Mouse (Mus musculus): Measurements from ENCODE around the gene Dnajb13.

Dnajb13 gene

DNA sequence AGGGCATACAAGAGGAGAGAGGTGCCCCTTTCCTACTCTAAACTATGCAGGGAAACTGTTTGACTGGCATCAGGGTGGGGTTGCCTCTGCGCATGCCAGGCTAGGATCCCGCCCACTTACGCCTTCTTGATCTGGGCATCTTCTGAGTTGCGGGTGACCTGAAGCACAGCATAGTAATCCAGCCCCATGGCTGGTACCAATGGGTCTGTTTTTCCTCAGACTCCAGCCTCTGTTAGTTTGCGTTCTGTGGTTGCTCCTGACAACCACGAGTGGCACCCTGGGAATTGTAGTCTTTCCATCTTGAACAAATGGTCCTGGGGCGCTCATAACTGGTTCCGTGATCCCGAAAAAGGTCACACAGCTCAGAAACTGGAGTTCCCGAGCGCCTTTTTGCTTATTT lies at the start of gene Dnajb13:
TSS of gene Dnajb13 (minus strand) at position 388 of the 400 bp plus-strand sequence.
- DNase-seq (ENCODE audit: low read depth): no peak

GRCm38 (mm10) chr7:100561861-100562587 lies 47.3 kb upstream of the Dnajb13 start:
- no peak for DNase-seq (ENCODE audit: low read depth)

- DNase-seq (ENCODE audit: low read depth): no peak
Observed at GRCm38 (mm10) chr7:100559331-100559730, 44.6 kb upstream of the Dnajb13 start.

DNA sequence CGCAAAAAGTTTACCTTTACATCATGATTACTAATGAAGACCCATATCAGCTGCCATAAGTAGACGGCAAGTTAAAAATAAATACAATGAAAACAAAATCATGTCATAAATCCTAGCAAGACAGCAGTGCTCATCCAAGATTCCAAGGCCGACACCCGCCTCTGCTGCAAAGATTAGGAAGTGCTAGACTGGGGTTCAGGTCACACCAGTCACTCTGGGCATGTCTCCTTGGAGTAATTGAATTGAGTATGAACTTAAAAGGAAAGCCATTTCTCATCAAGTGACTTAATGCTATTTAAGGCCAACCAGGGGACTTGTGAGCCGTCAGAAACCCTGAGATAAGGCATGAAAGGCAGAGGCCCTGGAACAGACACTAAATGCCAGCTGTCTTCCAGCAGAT lies 42.5 kb upstream of the Dnajb13 start:
- no peak for DNase-seq (ENCODE audit: low read depth)

- no peak for DNase-seq (ENCODE audit: low read depth)
Observed at GRCm38 (mm10) chr7:100555431-100555951, 40.7 kb upstream of the Dnajb13 start.

- DNase-seq (ENCODE audit: low read depth): no peak
Observed at GRCm38 (mm10) chr7:100554939-100555338, 40.2 kb upstream of the Dnajb13 start.

DNA sequence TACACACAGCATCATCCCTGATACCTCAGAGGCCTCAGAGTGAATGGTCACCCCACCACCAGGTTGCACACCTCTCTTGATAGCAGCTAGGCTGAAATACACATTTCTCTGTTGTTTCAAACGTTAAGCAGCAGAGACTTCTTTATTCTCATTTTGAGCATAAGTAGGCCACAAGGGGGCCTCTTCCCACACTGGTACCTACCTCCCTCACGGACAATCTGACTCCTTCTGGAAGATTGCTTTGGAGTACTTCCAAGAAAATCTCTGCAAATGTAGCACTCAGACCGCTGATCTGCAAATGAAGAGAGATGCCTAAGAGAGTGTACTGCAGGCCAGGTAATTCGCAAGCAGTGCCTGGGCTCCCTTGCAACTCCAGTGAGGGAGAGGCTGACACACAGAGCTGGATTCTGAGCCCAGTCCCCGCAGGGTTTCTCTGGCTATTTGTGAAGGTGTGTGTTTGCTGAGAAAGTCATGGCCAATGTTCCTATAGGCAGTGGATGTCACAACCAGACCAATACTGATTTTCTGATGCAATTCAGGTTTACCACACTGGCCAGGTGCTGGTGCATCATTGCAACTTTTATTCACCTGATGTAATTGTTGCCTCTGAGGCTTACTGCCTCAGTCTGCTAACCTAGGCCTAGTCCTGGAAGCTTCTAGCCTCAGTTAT lies 35.7 kb upstream of the Dnajb13 start:
- no peak for DNase-seq (ENCODE audit: low read depth)

GRCm38 (mm10) chr7:100549796-100550195 lies 35.0 kb upstream of the Dnajb13 start:
- DNase-seq (ENCODE audit: low read depth): no peak

DNA sequence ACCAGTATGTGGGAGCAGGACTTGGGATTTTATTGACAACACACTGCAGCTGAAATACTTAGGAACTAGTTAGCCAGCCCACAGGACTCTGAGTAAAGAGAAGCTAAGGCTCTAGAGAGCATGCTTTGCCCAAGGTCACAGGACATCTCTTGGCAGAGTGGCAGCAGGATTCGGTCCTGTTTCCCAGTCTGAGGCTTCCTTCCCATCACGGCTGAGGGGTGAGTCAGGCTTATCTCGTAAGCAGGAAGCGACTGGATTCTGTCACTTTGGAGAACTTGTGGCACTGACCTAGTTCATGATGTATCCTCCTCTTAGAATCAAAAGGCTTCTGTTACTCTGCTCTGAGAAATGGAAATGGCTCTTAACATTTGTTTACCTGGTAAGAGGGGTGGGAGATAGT lies 32.9 kb upstream of the Dnajb13 start:
- no peak for DNase-seq (ENCODE audit: low read depth)

DNA sequence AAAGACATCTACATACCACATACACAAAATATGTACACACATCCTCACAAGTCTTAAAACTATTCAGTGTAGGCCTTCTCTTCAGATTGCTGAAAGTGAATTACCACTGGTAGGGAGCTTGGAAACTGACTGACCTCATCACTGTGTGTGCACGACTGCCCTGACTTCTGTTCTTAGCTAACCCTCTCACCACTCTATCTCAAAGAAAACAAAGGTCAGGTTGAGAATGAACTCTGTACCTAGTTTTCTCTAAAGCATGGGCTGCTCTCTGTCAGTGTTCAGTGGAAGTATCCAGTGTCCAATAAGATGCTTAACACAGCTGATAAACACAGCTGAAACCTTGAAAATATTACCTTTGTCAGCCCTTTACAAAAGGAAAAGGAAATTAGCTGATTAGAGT lies 29.7 kb upstream of the Dnajb13 start:
- no peak for DNase-seq (ENCODE audit: low read depth)

- DNase-seq (ENCODE audit: low read depth): no peak
Observed at GRCm38 (mm10) chr7:100539516-100539915, 24.8 kb upstream of the Dnajb13 start.

DNA sequence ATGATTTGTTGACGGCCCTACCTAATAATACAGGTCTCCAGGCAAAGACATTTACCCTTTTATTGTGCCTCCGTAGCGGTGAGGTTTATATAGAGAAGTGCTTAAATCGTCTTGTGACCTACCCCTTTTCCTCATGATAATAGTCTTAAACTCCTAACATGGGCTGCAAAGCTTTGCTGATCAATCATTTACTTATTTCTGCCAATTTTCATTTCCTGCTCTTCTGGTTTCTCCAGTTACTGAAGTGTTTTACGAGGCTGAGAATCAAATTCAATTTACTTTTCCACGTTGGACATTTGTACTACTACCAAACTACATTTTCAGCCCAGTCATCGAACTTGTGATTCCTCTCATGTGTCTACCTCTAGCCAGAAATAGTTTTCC lies 22.8 kb upstream of the Dnajb13 start:
- no peak for DNase-seq (ENCODE audit: low read depth)

- DNase-seq (ENCODE audit: low read depth): peak; percentile 95
Observed at GRCm38 (mm10) chr7:100536804-100537518, 22.2 kb upstream of the Dnajb13 start, which contains the start of gene Coa4. TSS of gene Coa4 (plus strand) at chr7:100537071.

DNA sequence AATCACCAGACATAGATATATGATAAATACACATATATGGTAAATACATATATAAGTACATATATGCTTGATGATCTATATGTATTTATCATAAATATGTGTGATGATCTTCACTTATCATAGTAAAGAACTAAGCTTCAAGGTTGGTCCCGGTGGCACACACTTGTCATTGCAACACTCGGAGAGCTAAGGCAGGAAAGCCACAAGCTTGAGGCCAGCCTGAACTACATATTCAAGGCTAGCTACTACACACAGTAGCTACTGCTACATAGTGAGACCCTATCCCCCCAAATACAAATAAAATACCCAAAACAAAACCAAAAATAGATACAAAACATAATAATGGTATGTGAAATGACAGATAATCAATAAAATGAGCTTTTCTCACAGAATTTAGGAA lies 21.1 kb upstream of the Dnajb13 start:
- no peak for DNase-seq (ENCODE audit: low read depth)

DNA sequence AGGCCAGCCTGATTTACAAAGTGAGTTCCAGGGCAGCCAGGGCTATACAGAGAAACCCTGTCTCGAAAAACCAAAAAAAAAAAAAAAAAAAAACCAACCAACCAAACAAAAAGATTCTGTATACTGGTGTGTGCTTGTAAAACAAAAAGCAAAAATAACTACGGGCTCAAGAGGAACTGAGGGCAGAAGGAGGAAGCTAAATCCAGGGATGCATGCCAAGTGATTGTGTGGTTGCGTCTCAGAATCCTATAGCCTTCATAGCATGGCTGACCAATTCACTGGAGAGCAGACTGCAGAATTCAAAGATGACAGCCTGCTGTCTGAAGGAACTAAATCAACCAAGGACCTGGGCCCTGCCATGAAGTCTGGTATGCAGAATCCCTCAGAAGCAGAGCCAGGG lies 19.5 kb upstream of the Dnajb13 start:
- no peak for DNase-seq (ENCODE audit: low read depth)

- no peak for DNase-seq (ENCODE audit: low read depth)
Observed at GRCm38 (mm10) chr7:100533503-100533902, 18.7 kb upstream of the Dnajb13 start.

- DNase-seq (ENCODE audit: low read depth): no peak
Observed at GRCm38 (mm10) chr7:100530766-100531165, 16.0 kb upstream of the Dnajb13 start.

- DNase-seq (ENCODE audit: low read depth): no peak
Observed at GRCm38 (mm10) chr7:100524669-100525068, 9.9 kb upstream of the Dnajb13 start.

- DNase-seq (ENCODE audit: low read depth): no peak
Observed at GRCm38 (mm10) chr7:100522222-100522621, 7.5 kb upstream of the Dnajb13 start.

- peak; percentile 88 for DNase-seq (ENCODE audit: low read depth)
Observed at GRCm38 (mm10) chr7:100520663-100521285, 6.0 kb upstream of the Dnajb13 start.

GRCm38 (mm10) chr7:100520204-100520603 lies 5.4 kb upstream of the Dnajb13 start:
- no peak for DNase-seq (ENCODE audit: low read depth)

- DNase-seq (ENCODE audit: low read depth): peak; percentile 56
Observed at GRCm38 (mm10) chr7:100511602-100512001, 3.2 kb downstream of the Dnajb13 start.

Data from naive thymus-derived CD4-positive, alpha-beta T cell, adult 2 months (primary cell).